Mouse (Mus musculus) liver, embryonic 11.5 days (tissue): ENCODE data around the gene Olfr983. TPM values are rescaled to one million over a fixed set of nuclear protein-coding genes. Genes with fewer than 3 reads are reported as not detected.

Source experiments
- ATAC-seq: fragments of 200-750 bp; cut with Nextera tagmentation; replicated peaks from 2 replicates; pipeline ENCODE4 v1.8.0; 2017; ENCODE audit warnings: moderate number of reproducible peaks, mild to moderate bottlenecking, moderate TSS enrichment, moderate library complexity; ENCODE audit not compliant: low FRiP score
- DNase-seq: peaks from one replicate; pipeline ENCODE4 v3.0.0-alpha.2; 2017; ENCODE audit warnings: low spot score
- H3K27ac ChIP-seq: fragments of 300-500 bp; sonication (generic); 2 replicates; pipeline ENCODE4 v1.5.1; 2014; ENCODE audit warnings: mild to moderate bottlenecking, low read depth, low read length, control low read depth
- H3K27me3 ChIP-seq: fragments of 300-500 bp; sonication (generic); replicated peaks from 2 replicates; pipeline ENCODE4 v1.6.1; 2014; ENCODE audit warnings: low read length, mixed read lengths; ENCODE audit not compliant: control insufficient read depth, insufficient read depth
- H3K36me3 ChIP-seq: fragments of 300-500 bp; sonication (generic); 2 replicates; pipeline ENCODE4 v1.6.1; 2014; ENCODE audit warnings: mild to moderate bottlenecking, low read length, moderate library complexity, mixed read lengths; ENCODE audit not compliant: control insufficient read depth, insufficient read depth
- H3K4me1 ChIP-seq: fragments of 300-500 bp; sonication (generic); replicated peaks from 2 replicates; pipeline ENCODE4 v1.6.1; 2014; ENCODE audit warnings: low read length, mixed read lengths; ENCODE audit not compliant: control insufficient read depth, insufficient read depth
- H3K4me2 ChIP-seq: fragments of 300-500 bp; sonication (generic); 2 replicates; pipeline ENCODE4 v1.6.1; 2014; ENCODE audit warnings: mild to moderate bottlenecking, control low read depth, moderate library complexity
- H3K4me3 ChIP-seq: fragments of 300-500 bp; sonication (generic); 2 replicates; pipeline ENCODE4 v1.5.1; 2014; ENCODE audit warnings: low read depth, low read length, control low read depth
- H3K9ac ChIP-seq: fragments of 300-500 bp; sonication (generic); 2 replicates; pipeline ENCODE4 v1.6.1; 2014; ENCODE audit warnings: low read depth, low read length, control low read depth
- H3K9me3 ChIP-seq: fragments of 300-500 bp; sonication (generic); 2 replicates; pipeline ENCODE4 v1.6.1; 2016; ENCODE audit warnings: low read length, inconsistent platforms, mixed read lengths; ENCODE audit not compliant: control insufficient read depth
- WGBS: fragments of 180-500 bp; shearing (Covaris S2); extraction: QIAGEN DNeasy Blood & Tissue Kit; methylation state at CpG from one replicate; pipeline ENCODE4 v1.1.7; 2014; 5-methylcytosine and 5-hydroxymethylcytosine counted together
- polyA plus RNA-seq: library from polyadenylated mRNA; unstranded; fragments of >200 nt; fragmentation: Nextera tagmentation; extraction: Ambion mirVana; gene quantifications from 2 replicates; pipeline ENCODE4 v1.2.1, GENCODE M21; 2014

Gene Olfr983
- polyA plus RNA-seq, 1 experiment from 2014 or later: not detected

- no peak for ATAC-seq
- no peak overlapping the region for H3K4me3 ChIP-seq
- H3K9me3 ChIP-seq: no peaks in the 10 kb centered on the region
- no peak overlapping the region for H3K4me2 ChIP-seq
- no peaks in the 10 kb centered on the region for H3K4me1 ChIP-seq
- no peak overlapping the region for H3K9ac ChIP-seq
- no peaks in the 10 kb centered on the region for H3K27me3 ChIP-seq
- no peaks in the 10 kb centered on the region for H3K36me3 ChIP-seq
- H3K27ac ChIP-seq: no peak overlapping the region
- 66% methylated on average over 3 of the region's 3 CpGs for WGBS
- DNase-seq: no peak
These were observed 1.4 kb upstream of the Olfr983 start for GRCm38 (mm10) chr9:40094769-40095168.

- no peak within 1 kb of the TSS for H3K4me2 ChIP-seq
- DNase-seq: no peak
- 77% methylated on average over 2 of the region's 2 CpGs for WGBS
These were observed 19.9 kb downstream of the Olfr983 start, which contains the start of gene Olfr982 for GRCm38 (mm10) chr9:40073529-40073928. Olfr982 (plus strand) TSS chr9:40073829.

GRCm38 (mm10) chr9:40050138-40050537, 43.3 kb downstream of the Olfr983 start:
- Histone ChIP-seq H3K4me1 (no peaks in the 10 kb centered on the region), H3K4me3 (no peak overlapping the region), H3K9ac (no peak overlapping the region), H3K4me2 (no peak overlapping the region), H3K36me3 (no peaks in the 10 kb centered on the region), H3K27ac (no peak overlapping the region), H3K9me3 (no peaks in the 10 kb centered on the region), H3K27me3 (no peaks in the 10 kb centered on the region)
- DNase-seq (no peak), ATAC-seq (no peak)
- WGBS: 88% methylated on average over 19 of the region's 19 CpGs

More at GRCm38 (mm10) chr9:40073529-40073928, 19.9 kb downstream of the Olfr983 start, which contains the start of gene Olfr982:
- Histone ChIP-seq H3K4me3 (no peak within 1 kb of the TSS), H3K36me3 (no peaks in the 10 kb centered on the region), H3K27ac (no peak within 1 kb of the TSS), H3K4me1 (no peaks in the 10 kb centered on the region), H3K9me3 (no peaks in the 10 kb centered on the region), H3K9ac (no peak within 1 kb of the TSS), H3K27me3 (no peaks in the 10 kb centered on the region)
- ATAC-seq: no peak

Other genes with a start within 250 kb of the Olfr983 start
- gene Olfr972, start 227.2 kb downstream of the Olfr983 start, polyA plus RNA-seq: not detected in 2 replicates
- gene Olfr229, start 186.3 kb downstream of the Olfr983 start, polyA plus RNA-seq: not detected in 2 replicates
- not detected in 2 replicates for gene Olfr974, start 156.1 kb downstream of the Olfr983 start, polyA plus RNA-seq
- gene Olfr975, start 141.5 kb downstream of the Olfr983 start, polyA plus RNA-seq: not detected in 2 replicates
- not detected in 2 replicates for gene Olfr976, start 132.5 kb downstream of the Olfr983 start, polyA plus RNA-seq
- not detected in 2 replicates for gene Olfr978, start 101.5 kb downstream of the Olfr983 start, polyA plus RNA-seq
- not detected in 2 replicates for gene Olfr979, start 90.1 kb downstream of the Olfr983 start, polyA plus RNA-seq
- gene Olfr980, start 84.0 kb downstream of the Olfr983 start, polyA plus RNA-seq: not detected in 2 replicates
- gene Olfr981, start 72.1 kb downstream of the Olfr983 start, polyA plus RNA-seq: not detected in 2 replicates
- gene Olfr982, start 19.8 kb downstream of the Olfr983 start, polyA plus RNA-seq: not detected in 2 replicates
- not detected in 2 replicates for gene Olfr984, start 20.6 kb upstream of the Olfr983 start, polyA plus RNA-seq
- gene Olfr985, start 36.6 kb upstream of the Olfr983 start, polyA plus RNA-seq: not detected in 2 replicates
- gene Tmem225, start 54.5 kb upstream of the Olfr983 start, polyA plus RNA-seq: not detected in 2 replicates
- gene Olfr986, start 87.3 kb upstream of the Olfr983 start, polyA plus RNA-seq: 0.06 TPM in 1 of 2 replicates, not detected in the other
- gene Zfp202, start 98.7 kb upstream of the Olfr983 start, polyA plus RNA-seq: 3.4 and 4.4 TPM in 2 replicates
- 0.08 and 0.22 TPM in 2 replicates for gene Scn3b, start 175.6 kb upstream of the Olfr983 start, polyA plus RNA-seq